Mouse (Mus musculus): Measurements from ENCODE around the gene Scgb1c1.

- no peak for TF ChIP-seq TAL1 (IDR thresholded peaks at IDR 0.05; ENCODE audit: low read length)
- TF ChIP-seq GATA1 (IDR thresholded peaks at IDR 0.05; ENCODE audit: low read length): no peak
Measured at GRCm38 (mm10) chr7:140821653-140822329, 23.6 kb upstream of the Scgb1c1 start, which contains the start of gene Zfp941.
